Mouse (Mus musculus): ENCODE results near the gene Lrig2.

Gene Lrig2

DNA sequence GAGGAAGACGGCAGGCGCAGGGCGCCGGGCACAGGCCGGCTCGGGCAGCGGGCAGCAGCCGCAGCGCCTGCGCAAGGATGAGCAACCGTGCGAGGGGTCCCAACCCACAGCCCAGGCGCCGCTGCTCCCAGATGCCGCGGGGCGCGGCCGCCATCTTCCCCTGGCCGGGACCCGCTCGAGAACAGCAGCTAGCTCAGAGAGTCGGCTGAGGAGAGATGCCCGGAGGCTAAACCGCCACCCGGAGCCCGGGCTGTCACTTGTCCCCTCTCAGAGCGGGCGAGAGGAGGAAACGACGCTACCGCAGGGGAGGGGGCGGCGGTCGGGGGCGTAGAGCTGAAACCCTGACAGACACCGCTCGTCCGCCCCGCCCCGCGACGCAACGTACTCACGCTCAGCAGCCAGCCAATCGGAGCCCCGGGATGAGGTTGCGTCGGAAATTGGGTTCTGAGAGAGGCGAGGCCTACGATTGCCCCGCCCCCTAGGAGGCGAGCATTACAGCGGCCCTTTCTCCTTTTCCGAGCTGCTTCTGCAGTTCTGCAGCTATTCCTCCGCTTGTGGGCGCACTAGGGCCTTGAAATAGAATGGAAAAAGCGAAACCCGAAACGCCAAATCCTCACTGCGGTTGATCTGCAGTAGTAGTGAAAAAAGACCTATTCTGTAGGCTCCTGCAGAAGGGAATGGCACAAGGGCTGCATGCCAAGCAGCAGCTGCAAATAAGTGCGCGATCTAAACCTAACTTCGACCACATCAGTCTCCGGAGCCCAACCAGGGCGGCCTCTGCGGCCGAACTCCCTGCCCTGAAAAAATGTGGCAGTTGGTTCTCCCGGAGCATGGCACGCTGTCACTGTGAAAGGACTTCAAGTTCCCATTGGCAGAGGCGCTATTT, at the start of gene Lrig2:
Lrig2 (minus strand) TSS at position 381 of the 886 bp plus-strand sequence.
- peak; percentile 100 for DNase-seq (ENCODE audit: low read depth)

GRCm38 (mm10) chr3:104556624-104557023, 44.9 kb upstream of the Lrig2 start:
- DNase-seq (ENCODE audit: low read depth): peak; percentile 61

DNA sequence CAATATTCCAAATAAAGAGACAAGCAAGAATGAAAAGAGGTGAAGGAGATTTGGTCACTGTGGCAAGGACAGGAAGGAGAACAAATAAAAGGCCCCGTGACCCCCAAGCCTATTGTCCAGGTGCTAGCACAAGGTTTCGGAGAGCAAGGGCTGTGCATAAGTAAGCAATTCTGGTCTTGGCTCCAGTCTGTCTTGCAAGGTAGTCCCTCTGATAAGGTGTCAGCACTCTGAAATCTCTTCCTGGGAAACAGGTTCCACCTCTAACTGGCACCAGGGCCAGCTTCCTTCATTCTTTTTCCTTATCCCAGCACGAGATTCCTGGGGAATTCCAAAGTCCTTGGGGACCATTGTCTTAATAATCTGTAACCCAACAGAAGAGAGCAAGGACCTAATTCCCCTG, 38.9 kb upstream of the Lrig2 start:
- no peak for DNase-seq (ENCODE audit: low read depth)

- no peak for DNase-seq (ENCODE audit: low read depth)
These were observed 36.8 kb upstream of the Lrig2 start for GRCm38 (mm10) chr3:104548367-104549087.

- DNase-seq (ENCODE audit: low read depth): no peak
These were observed 32.1 kb upstream of the Lrig2 start for GRCm38 (mm10) chr3:104543825-104544224.

DNA sequence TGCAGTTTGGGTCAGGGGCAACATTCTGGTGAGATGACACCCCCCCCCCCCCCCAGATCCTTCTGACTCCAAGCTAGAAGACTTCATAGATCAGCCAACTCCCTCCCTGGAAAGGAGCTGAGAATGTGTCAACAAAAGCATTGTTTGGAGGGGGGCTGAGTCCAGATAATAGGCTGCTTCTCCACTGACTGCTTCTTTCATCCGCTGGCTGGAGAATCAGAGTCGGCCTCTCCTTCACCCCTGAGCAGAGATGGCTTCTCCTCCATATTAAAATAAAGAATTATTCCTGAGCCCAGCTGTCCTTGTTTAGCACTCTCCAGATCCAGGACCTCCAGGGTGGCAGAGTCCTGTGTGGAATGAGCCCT, 30.3 kb upstream of the Lrig2 start:
- no peak for DNase-seq (ENCODE audit: low read depth)

GRCm38 (mm10) chr3:104541139-104542064, 29.7 kb upstream of the Lrig2 start:
- DNase-seq (ENCODE audit: low read depth): peak; percentile 48

GRCm38 (mm10) chr3:104540480-104541138, 28.9 kb upstream of the Lrig2 start:
- DNase-seq (ENCODE audit: low read depth): peak; percentile 60

GRCm38 (mm10) chr3:104533223-104533622, 21.5 kb upstream of the Lrig2 start:
- no peak for DNase-seq (ENCODE audit: low read depth)

DNA sequence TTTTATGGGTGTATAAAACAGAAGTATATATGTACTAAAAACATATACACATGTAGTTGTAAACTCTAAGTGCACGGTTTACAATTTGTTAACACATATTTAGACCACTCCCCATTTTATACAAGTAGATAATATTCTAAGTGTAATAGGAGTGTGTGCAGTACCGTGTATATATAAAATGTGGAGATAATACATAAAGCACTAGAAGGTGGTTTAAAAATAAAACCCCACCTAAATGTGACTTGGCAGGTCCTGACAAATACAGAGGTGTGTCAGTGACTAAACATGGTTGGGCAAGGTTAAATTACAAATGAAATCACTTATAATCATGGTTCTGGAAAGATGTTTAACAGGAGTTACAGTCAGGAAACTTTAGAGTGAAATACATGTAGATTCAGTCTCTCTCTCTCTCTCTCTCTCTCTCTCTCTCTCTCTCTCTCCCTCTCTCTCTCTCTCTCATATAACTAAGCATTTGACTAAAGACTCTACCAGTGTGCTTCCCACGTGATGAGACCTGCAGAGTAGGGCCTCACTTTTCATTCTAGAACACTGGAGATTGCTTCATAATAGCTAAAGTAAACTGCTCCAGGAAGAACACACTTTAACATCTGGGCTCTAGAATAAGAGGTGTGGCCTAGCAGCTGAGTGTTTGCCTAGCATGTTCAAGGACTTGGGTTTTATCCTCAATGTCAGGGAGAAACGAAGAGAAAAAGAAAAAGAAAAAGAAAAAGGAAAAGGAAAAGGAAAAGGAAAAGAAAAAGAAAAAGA, 14.6 kb upstream of the Lrig2 start:
- DNase-seq (ENCODE audit: low read depth): peak; percentile 33

GRCm38 (mm10) chr3:104525516-104525915, 13.8 kb upstream of the Lrig2 start:
- no peak for DNase-seq (ENCODE audit: low read depth)

- DNase-seq (ENCODE audit: low read depth): no peak
These were observed 13.3 kb upstream of the Lrig2 start for GRCm38 (mm10) chr3:104525029-104525428.

DNA sequence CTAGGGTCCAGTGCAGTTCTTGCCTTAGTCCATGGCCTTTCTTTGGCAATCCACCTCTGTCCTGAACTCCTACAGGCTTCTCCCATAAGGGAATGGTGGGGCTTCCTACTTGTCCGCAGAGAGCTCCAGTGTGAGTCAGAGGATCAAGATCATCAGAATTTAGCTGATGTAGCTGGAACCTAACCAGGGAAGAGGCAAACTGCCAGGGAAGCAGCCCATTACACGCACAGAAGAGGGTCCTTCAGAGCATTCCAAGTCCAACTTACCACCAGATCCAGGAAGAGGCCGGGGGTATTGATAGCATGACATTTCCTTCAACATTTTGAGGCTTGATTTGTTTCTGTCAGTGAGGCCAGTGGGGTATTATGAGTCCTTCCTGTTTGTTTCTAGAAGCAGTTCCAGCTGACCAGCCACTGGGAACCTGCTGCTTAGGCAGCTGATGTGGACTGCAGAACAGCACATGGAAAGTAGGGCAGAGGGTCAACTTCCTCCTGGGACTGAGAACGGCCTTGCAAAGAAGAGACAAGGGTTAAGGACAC, 11.7 kb upstream of the Lrig2 start:
- peak; percentile 83 for DNase-seq (ENCODE audit: low read depth)

DNA sequence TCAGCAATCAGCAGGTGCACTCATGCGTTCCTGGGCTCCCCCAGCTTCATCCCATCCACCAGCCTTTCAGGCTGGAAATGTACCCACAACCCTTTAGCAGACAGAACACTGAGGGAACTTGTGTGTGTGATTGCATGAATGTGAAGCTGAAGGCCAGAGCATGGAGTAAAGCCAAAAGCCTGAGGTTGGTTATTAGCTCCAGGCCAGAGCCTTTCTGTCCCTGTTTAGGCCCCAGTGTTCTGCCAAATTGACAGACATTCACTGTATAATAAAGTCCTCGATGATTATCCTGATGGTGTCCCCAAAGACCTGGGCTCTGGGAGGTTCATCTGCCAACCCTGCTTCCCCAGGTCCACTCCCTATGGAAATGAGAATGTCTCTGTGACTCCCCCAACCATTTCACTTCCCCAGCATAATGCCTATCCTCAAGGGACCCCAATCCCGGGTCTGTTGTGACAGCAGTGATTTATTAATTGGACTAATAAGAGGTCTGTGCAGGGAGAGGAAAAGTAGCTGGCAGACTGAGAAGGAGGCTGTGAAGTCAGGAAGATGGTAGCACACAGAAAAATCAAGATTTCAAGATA, 9.7 kb upstream of the Lrig2 start:
- DNase-seq (ENCODE audit: low read depth): peak; percentile 41

GRCm38 (mm10) chr3:104520471-104520870, 8.8 kb upstream of the Lrig2 start:
- peak; percentile 79 for DNase-seq (ENCODE audit: low read depth)

DNA sequence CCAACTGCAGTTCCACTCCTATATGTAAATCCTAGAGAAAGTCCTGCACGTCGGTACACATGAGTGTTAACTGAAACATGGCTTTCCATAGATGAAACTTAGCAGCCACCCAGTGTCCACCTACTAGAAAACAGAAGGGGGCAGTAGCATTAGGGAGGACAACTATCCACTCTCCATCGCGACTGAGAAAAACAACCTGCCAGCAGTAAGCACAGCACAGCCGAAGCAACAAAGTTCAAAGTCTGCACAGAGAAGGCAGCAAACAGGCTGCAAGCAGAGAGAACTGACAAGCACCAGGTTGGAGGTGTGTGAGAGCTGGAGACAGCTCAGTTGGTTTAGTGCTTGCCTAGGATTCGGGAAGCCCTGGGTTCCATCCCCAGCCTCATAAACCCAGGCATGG, 7.2 kb upstream of the Lrig2 start:
- DNase-seq (ENCODE audit: low read depth): peak; percentile 17

DNA sequence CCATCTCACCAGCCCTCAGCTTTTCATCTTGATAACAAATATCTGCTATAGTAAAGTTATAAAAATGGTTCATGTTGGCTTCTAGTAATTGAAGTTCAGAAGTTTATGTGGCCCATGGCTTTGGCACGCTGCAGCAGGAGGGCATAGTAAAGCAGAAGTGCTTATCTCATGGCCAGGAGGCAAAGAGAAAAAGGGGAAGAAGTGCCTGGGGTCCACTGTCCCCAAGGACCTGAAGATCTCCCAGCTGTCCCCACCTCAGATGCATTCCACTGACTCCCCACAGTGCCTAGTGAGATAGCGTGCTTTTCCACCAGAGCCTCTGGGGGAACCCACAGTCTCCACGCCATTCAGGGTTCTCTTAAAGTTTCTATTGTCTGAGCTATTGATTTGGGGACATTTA, 6.7 kb upstream of the Lrig2 start:
- DNase-seq (ENCODE audit: low read depth): no peak

DNA sequence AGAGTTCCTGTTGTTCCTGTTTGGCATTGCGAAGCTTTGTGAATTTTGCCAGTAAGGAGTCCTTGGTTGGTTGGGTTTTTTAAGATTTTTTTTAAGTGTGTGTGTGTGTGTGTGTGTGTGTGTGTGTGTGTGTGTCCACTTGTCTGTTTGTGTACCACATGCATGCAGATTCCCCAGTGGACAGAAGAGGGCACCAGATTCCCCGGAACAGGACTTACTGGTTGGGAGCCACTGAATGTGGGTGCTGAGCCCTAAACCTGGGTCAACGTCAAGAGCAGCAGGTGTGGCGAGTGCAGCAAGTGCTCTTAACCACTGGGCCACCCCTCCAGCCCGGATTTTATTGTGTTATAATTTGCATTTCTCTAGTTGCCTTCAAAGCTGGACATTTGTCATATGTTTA, 5.4 kb upstream of the Lrig2 start:
- DNase-seq (ENCODE audit: low read depth): peak; percentile 37

DNA sequence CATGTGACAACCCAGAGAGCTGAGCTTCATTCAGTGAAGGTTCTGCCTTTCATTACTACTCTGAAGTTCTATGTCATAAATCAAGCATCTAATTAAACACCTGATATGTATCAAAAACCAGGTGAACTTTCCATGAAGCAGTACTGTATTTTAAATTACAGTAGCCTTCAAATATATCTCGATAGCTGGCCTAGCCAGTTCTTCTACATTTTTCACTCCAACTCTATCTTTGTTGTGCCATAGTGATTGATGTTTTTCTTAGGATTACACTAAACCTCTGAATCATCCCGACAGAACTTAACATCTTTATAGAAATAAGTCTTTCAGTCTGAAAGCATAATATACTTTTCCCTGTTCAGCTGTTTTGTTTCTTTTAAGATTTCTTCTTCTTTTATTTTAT, 2.8 kb upstream of the Lrig2 start:
- DNase-seq (ENCODE audit: low read depth): no peak

DNA sequence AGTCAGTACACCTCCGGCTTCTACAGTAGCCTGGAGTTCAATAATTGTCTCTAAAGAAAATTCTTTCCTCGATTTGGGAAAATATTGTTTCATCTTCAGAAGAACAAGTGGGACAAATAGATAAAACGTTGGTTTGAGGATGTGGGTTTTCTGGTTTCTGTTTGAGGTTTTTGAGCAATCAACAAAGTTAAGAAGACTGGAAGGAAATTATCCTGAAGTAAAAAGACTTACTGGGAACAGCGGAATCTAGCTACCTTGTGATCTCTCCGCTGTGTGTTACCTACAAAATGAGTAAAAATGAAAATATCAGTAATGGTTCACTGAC, 668 bp upstream of the Lrig2 start:
- no peak for DNase-seq (ENCODE audit: low read depth)
